Mouse (Mus musculus) heart, postnatal 0 days (tissue): Measurements from ENCODE around the gene 9130019O22Rik.

Source experiments
- CTCF ChIP-seq: IDR thresholded peaks from 2 replicates; pipeline ENCODE4 v1.5.1; 2016; ENCODE audit warnings: antibody characterized with exemption, control low read depth, low read depth
- EP300 ChIP-seq: IDR thresholded peaks from 2 replicates; pipeline ENCODE4 v1.6.1; 2016; ENCODE audit warnings: antibody characterized with exemption, low read depth

DNA sequence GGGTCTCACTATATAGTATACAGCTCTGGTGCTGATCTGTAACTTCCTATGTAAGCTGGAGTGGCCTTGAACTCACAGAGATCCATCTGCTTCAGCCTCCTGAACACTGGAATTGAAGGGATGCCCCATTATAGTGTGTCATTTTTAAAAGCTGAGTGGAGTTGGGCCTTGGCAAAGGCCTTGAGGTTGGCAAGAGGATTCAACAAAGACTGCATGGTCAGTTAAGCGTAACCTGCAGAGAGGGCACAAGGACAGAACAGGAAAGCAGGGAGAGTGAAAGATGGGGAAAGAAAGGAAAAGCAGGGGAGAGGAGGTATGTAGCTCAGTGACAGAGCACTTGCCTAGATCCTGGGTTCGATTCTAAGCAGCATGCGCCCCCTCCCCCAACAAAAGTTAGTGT lies 38.3 kb upstream of the 9130019O22Rik start:
- TF ChIP-seq EP300 (no peak), CTCF (no peak)
